In the genomic region with DNA sequence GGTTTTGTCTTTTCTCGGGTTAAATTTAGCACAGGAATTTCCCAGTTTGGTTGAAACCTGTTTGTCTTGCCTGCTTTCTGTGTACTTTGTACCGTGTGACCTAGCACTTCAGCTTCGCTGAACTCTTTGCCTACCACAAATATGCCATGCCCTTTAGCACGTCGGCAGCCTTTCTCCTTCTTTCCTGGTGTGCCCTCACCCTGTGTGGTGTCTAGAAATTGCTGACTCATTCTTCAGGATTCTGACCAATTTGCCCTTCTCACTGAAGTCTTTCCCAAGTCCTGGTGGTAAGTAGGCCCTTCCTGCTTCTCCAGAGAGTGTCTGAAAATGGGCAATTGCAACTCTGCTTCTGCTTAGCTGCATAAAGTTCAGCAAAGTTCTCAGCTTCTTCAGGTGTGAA, we compare ENCODE assay signal across 12 mouse cellular contexts.
A peak's percentile ranks its signal among the peaks of the same experiment; 100 is the strongest.
DNase-seq lines count a peak whose midpoint lies in the region; ATAC-seq and TF ChIP-seq lines count a peak whose summit lies in the region.
"Had no signal": no experiment of that assay in that cellular context is flagged by ENCODE, and none has a peak within 500 bp of the region (broad histone marks: within the 10 kb centered on the region; RNA-seq: fewer than 3 reads in every experiment).

No protein-coding gene starts in this region.

- no peak overlapping the region for H3K27ac ChIP-seq in midbrain, embryonic 11.5 days (ENCODE audit: low read depth, low read length)
- no peak overlapping the region for H3K27ac ChIP-seq in midbrain, embryonic 10.5 days (replicated peaks)
- no peak overlapping the region for H3K27ac ChIP-seq in kidney, postnatal 0 days
- H3K27ac ChIP-seq in stomach, embryonic 16.5 days (ENCODE audit: low read length): 0 out of 2 replicates have a peak overlapping the region, but pooled peaks have one; percentile 9
- H3K27ac ChIP-seq: embryonic facial prominence, embryonic 12.5 days; limb, embryonic 13.5 days had no signal

- H3K4me3 ChIP-seq in midbrain, embryonic 11.5 days (ENCODE audit: low read depth, low read length): no peak overlapping the region
- no peak overlapping the region for H3K4me3 ChIP-seq in midbrain, embryonic 10.5 days
- no peak overlapping the region for H3K4me3 ChIP-seq in kidney, postnatal 0 days (replicated peaks; ENCODE audit: low read depth, low read length)
- H3K4me3 ChIP-seq in stomach, embryonic 16.5 days (replicated peaks; ENCODE audit: low read length): no peak overlapping the region
- H3K4me3 ChIP-seq: embryonic facial prominence, embryonic 12.5 days; limb, embryonic 13.5 days had no signal

- WGBS in midbrain, embryonic 11.5 days: 79% methylated on average over 5 of the region's 5 CpGs
- WGBS in midbrain, embryonic 10.5 days: 86% methylated on average over 5 of the region's 5 CpGs
- 51% methylated on average over 5 of the region's 5 CpGs for WGBS in kidney, postnatal 0 days
- WGBS in stomach, embryonic 16.5 days: 46% methylated on average over 5 of the region's 5 CpGs

- no peaks in the 10 kb centered on the region for H3K36me3 ChIP-seq in midbrain, embryonic 11.5 days (ENCODE audit: control insufficient read depth, insufficient read depth, low read length)
- no peaks in the 10 kb centered on the region for H3K36me3 ChIP-seq in midbrain, embryonic 10.5 days
- no peaks in the 10 kb centered on the region for H3K36me3 ChIP-seq in kidney, postnatal 0 days (ENCODE audit: insufficient read depth, low read length)
- H3K36me3 ChIP-seq in stomach, embryonic 16.5 days (ENCODE audit: control insufficient read depth, insufficient read depth, low read length): no peaks in the 10 kb centered on the region
- H3K36me3 ChIP-seq: embryonic facial prominence, embryonic 12.5 days; limb, embryonic 13.5 days had no signal

- ATAC-seq in midbrain, embryonic 11.5 days (ENCODE audit: low FRiP score): no peak
- ATAC-seq in kidney, postnatal 0 days (replicated peaks; ENCODE audit: low FRiP score, low read depth): peak; percentile 84
- ATAC-seq in stomach, embryonic 16.5 days (ENCODE audit: insufficient read depth, low FRiP score): peak; percentile 88
- ATAC-seq: CD4-positive, CD25-positive, alpha-beta regulatory T cell, adult 4 months had no signal

- peak; percentile 69 for DNase-seq in midbrain, embryonic 11.5 days (ENCODE audit: low spot score, missing footprints)
- DNase-seq in midbrain, embryonic 10.5 days (ENCODE audit: low spot score): no peak
- DNase-seq in kidney, postnatal 0 days (ENCODE audit: low spot score): peak; percentile 16
- DNase-seq in lung, adult 18-20 months: peak; percentile 76 to 87
- DNase-seq in gastrocnemius, postnatal 4 days (ENCODE audit: low spot score in 2 of 2): no peak
- no peak for DNase-seq in layer of hippocampus, postnatal 25 days (ENCODE audit: extremely low spot score in 1 of 2, low spot score in 1 of 2)
- DNase-seq in gastrocnemius, adult 18-20 months (ENCODE audit: low spot score): no peak
- DNase-seq: heart, postnatal 10 days had no signal

- H3K9me3 ChIP-seq in midbrain, embryonic 11.5 days (ENCODE audit: control insufficient read depth, low read length): no peaks in the 10 kb centered on the region
- no peaks in the 10 kb centered on the region for H3K9me3 ChIP-seq in midbrain, embryonic 10.5 days (replicated peaks)
- H3K9me3 ChIP-seq in kidney, postnatal 0 days (replicated peaks; ENCODE audit: low read length): no peaks in the 10 kb centered on the region
- no peaks in the 10 kb centered on the region for H3K9me3 ChIP-seq in stomach, embryonic 16.5 days (replicated peaks; ENCODE audit: control insufficient read depth, low read length)
- H3K9me3 ChIP-seq: embryonic facial prominence, embryonic 12.5 days; limb, embryonic 13.5 days had no signal

- no peaks in the 10 kb centered on the region for H3K27me3 ChIP-seq in midbrain, embryonic 11.5 days (ENCODE audit: control insufficient read depth, insufficient read depth, low read length)
- H3K27me3 ChIP-seq in midbrain, embryonic 10.5 days (ENCODE audit: low read depth, poor library complexity, severe bottlenecking): no peaks in the 10 kb centered on the region
- H3K27me3 ChIP-seq in kidney, postnatal 0 days (ENCODE audit: insufficient read depth, low read length): no peaks in the 10 kb centered on the region
- H3K27me3 ChIP-seq in stomach, embryonic 16.5 days (ENCODE audit: control insufficient read depth, insufficient read depth, low read length): no peaks in the 10 kb centered on the region
- H3K27me3 ChIP-seq: embryonic facial prominence, embryonic 12.5 days; limb, embryonic 13.5 days had no signal

- TF ChIP-seq CTCF in kidney, postnatal 0 days (IDR thresholded peaks at IDR 0.05; ENCODE audit: low read depth): no peak

- no peak overlapping the region for H3K9ac ChIP-seq in midbrain, embryonic 11.5 days (ENCODE audit: low read length)
- no peak overlapping the region for H3K9ac ChIP-seq in kidney, postnatal 0 days (ENCODE audit: low read depth, low read length)
- H3K9ac ChIP-seq in stomach, embryonic 16.5 days (ENCODE audit: low read length): no peak overlapping the region
- H3K9ac ChIP-seq: embryonic facial prominence, embryonic 12.5 days; limb, embryonic 13.5 days had no signal

- H3K4me2 ChIP-seq in midbrain, embryonic 11.5 days: no peak overlapping the region
- H3K4me2 ChIP-seq in kidney, postnatal 0 days (ENCODE audit: low read length): no peak overlapping the region
- no peak overlapping the region for H3K4me2 ChIP-seq in stomach, embryonic 16.5 days (ENCODE audit: low read depth, low read length)
- H3K4me2 ChIP-seq: embryonic facial prominence, embryonic 12.5 days; limb, embryonic 13.5 days had no signal

- no peaks in the 10 kb centered on the region for H3K4me1 ChIP-seq in midbrain, embryonic 11.5 days (ENCODE audit: control insufficient read depth, insufficient read depth, low read length)
- no peaks in the 10 kb centered on the region for H3K4me1 ChIP-seq in midbrain, embryonic 10.5 days
- H3K4me1 ChIP-seq in kidney, postnatal 0 days (replicated peaks; ENCODE audit: insufficient read depth, low read length): no peaks in the 10 kb centered on the region
- no peaks in the 10 kb centered on the region for H3K4me1 ChIP-seq in stomach, embryonic 16.5 days (ENCODE audit: control insufficient read depth, insufficient read depth, low read length)
- H3K4me1 ChIP-seq: embryonic facial prominence, embryonic 12.5 days; limb, embryonic 13.5 days had no signal

Comparison
In these comparisons a context has a peak if more than half of its experiments do, and no peak if none do; other contexts are left out.
1. DNase-seq: peak in midbrain, embryonic 11.5 days (single experiment), kidney, postnatal 0 days (single experiment) and lung, adult 18-20 months (2 of 2); none in midbrain, embryonic 10.5 days (single experiment), gastrocnemius, postnatal 4 days (0 of 2), layer of hippocampus, postnatal 25 days (0 of 2) and gastrocnemius, adult 18-20 months (single experiment).